Mouse (Mus musculus) embryonic facial prominence, embryonic 13.5 days (tissue): ENCODE results near the gene Sh2d3c. TPM values are rescaled to one million over a fixed set of nuclear protein-coding genes. Genes with fewer than 3 reads are reported as not detected.

Experiments used
- microRNA counts: library from miRNA; unstranded; fragments of <30 nt; microRNA quantifications from one replicate; lab custom pipeline; 2016
- microRNA-seq: library from miRNA; unstranded; fragments of <30 nt; microRNA quantifications from one replicate; pipeline ENCODE4, GENCODE M21; 2016
- polyA plus RNA-seq: library from polyadenylated mRNA; unstranded; fragments of >200 nt; fragmentation: Nextera tagmentation; extraction: Ambion mirVana; gene quantifications from 2 replicates; pipeline ENCODE4 v1.2.1, GENCODE M21; 2015

Sh2d3c gene
- polyA plus RNA-seq, 1 experiment from 2014 or later = 19.4 TPM

MicroRNAs encoded within 50 kb of the gene (microRNA counts, 519-probe panel; counts per million panel counts)
- microRNA mmu-miR-2861 (lab: Ali Mortazavi, UCI) = 236 counts per million, percentile 44 among the panel's probes with 10 or more counts

Small RNA genes within 50 kb of the gene (microRNA-seq; reads per million reads assigned to microRNA genes)
- gene Gm47291 = not detected
- gene Mir2861 = not detected
- not detected for gene Mir3960
- not detected for gene Mir8093

Other genes with a start within 250 kb of the Sh2d3c start
- gene Fam102a, start 185.7 kb upstream of the Sh2d3c start, polyA plus RNA-seq = 12.3 and 15.5 TPM in 2 replicates
- 112 and 116 TPM in 2 replicates for gene Dpm2, start 150.2 kb upstream of the Sh2d3c start, polyA plus RNA-seq
- 0.92 and 1.1 TPM in 2 replicates for gene Pip5kl1, start 146.3 kb upstream of the Sh2d3c start, polyA plus RNA-seq
- 0.18 TPM in 1 of 2 replicates, not detected in the other for gene 9430097D07Rik, start 145.4 kb upstream of the Sh2d3c start, polyA plus RNA-seq
- gene St6galnac4, start 134.0 kb upstream of the Sh2d3c start, polyA plus RNA-seq = 33.1 and 34.7 TPM in 2 replicates
- gene St6galnac6, start 121.3 kb upstream of the Sh2d3c start, polyA plus RNA-seq = 29.9 and 35.1 TPM in 2 replicates
- 20.7 and 27.3 TPM in 2 replicates for gene Ak1, start 99.3 kb upstream of the Sh2d3c start, polyA plus RNA-seq
- gene Eng, start 74.5 kb upstream of the Sh2d3c start, polyA plus RNA-seq = 49.1 and 50.2 TPM in 2 replicates
- 29.7 and 34.1 TPM in 2 replicates for gene Fpgs, start 16.9 kb upstream of the Sh2d3c start, polyA plus RNA-seq
- gene Cdk9, start 8.0 kb upstream of the Sh2d3c start, polyA plus RNA-seq = 102 and 114 TPM in 2 replicates
- 0.34 and 0.58 TPM in 2 replicates for gene 6330409D20Rik, start 20.0 kb downstream of the Sh2d3c start, polyA plus RNA-seq
- 65.1 and 72.3 TPM in 2 replicates for gene Tor2a, start 36.2 kb downstream of the Sh2d3c start, polyA plus RNA-seq
- 0.21 and 0.29 TPM in 2 replicates for gene Ttc16, start 54.6 kb downstream of the Sh2d3c start, polyA plus RNA-seq
- 4.6 and 5.8 TPM in 2 replicates for gene Ptrh1, start 54.7 kb downstream of the Sh2d3c start, polyA plus RNA-seq
- gene Cfap157, start 63.4 kb downstream of the Sh2d3c start, polyA plus RNA-seq = 0.87 and 1.5 TPM in 2 replicates
- 18.1 and 22.8 TPM in 2 replicates for gene Stxbp1, start 126.2 kb downstream of the Sh2d3c start, polyA plus RNA-seq
- gene Fam129b, start 155.1 kb downstream of the Sh2d3c start, polyA plus RNA-seq = 57.2 and 59.2 TPM in 2 replicates
- 185 and 205 TPM in 2 replicates for gene Rpl12, start 240.5 kb downstream of the Sh2d3c start, polyA plus RNA-seq
- gene Lrsam1, start 240.6 kb downstream of the Sh2d3c start, polyA plus RNA-seq = 13.4 and 13.6 TPM in 2 replicates